ENCODE assay signal across 12 mouse cellular contexts in the genomic region with DNA sequence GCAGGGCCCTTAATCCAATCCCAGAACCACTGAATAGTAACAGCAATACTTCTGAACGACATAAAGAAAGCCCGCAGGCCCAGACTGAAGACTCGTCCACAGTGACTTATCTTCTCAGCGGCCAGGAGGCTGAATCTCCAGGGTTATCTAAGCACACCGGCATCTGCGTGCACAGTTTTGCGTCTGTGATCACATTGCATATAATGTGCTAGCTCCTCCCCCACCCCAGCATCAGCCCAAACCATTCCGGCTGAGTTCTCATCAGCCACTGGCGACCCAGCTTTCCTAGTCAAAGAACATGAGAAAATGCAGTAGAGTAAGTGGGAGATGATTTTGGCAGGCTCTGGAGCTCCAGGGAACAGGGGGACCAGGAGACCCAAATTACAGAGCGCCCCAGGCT. TPM values are rescaled to one million over a fixed set of nuclear protein-coding genes. Genes with fewer than 3 reads are reported as not detected.
DNase-seq lines count a peak whose midpoint lies in the region; ATAC-seq and TF ChIP-seq lines count a peak whose summit lies in the region.
"Had no signal": no experiment of that assay in that cellular context is flagged by ENCODE, and none has a peak within 500 bp of the region (broad histone marks: within the 10 kb centered on the region; RNA-seq: fewer than 3 reads in every experiment).

No protein-coding gene starts in this region.

- WGBS in hindbrain, embryonic 11.5 days: 67% methylated on average over 10 of the region's 10 CpGs
- 68% methylated on average over 10 of the region's 10 CpGs for WGBS in hindbrain, embryonic 16.5 days
- 66% methylated on average over 10 of the region's 10 CpGs for WGBS in neural tube, embryonic 12.5 days
- 20% methylated on average over 10 of the region's 10 CpGs for WGBS in liver, embryonic 14.5 days (ENCODE audit: insufficient replicate concordance)

- intact Hi-C loops in gastrocnemius, postnatal 14 days (cut with DNase I; ENCODE audit: low total_unique reads): no loop called here

- no peaks in the 10 kb centered on the region for H3K36me3 ChIP-seq in hindbrain, embryonic 11.5 days (ENCODE audit: control insufficient read depth, insufficient read depth, low read length)
- H3K36me3 ChIP-seq in hindbrain, embryonic 16.5 days (ENCODE audit: control insufficient read depth, insufficient read depth, low read length): no peaks in the 10 kb centered on the region
- H3K36me3 ChIP-seq in neural tube, embryonic 12.5 days: no peaks in the 10 kb centered on the region
- H3K36me3 ChIP-seq in liver, embryonic 14.5 days (replicated peaks; ENCODE audit: control insufficient read depth, insufficient read depth, low read depth): no peaks in the 10 kb centered on the region
- H3K36me3 ChIP-seq: limb, embryonic 12.5 days had no signal

- no peak for TF ChIP-seq EP300 in liver, embryonic 14.5 days (IDR thresholded peaks at IDR 0.05; ENCODE audit: low read depth)

- no peak for TF ChIP-seq CTCF in liver, embryonic 14.5 days (IDR thresholded peaks at IDR 0.05; ENCODE audit: low read depth)

- DNase-seq in hindbrain, embryonic 11.5 days (ENCODE audit: low spot score): no peak
- DNase-seq in neural tube, embryonic 10.5 days (ENCODE audit: extremely low spot score, low spot score): no peak
- DNase-seq in liver, embryonic 14.5 days (ENCODE audit: low read depth in 3 of 3, low spot score in 3 of 3): no peak
- no peak for DNase-seq in gastrocnemius, postnatal 14 days
- no peak for DNase-seq in urinary bladder, postnatal 36 days (ENCODE audit: low spot score in 2 of 2)
- DNase-seq: gastrocnemius, adult 2 months; heart, postnatal 36 days; kidney, adult 18-20 months; thymus, adult 2 months had no signal

- no peak overlapping the region for H3K4me3 ChIP-seq in hindbrain, embryonic 11.5 days (ENCODE audit: low read depth, low read length)
- H3K4me3 ChIP-seq in hindbrain, embryonic 16.5 days (ENCODE audit: low read length): no peak overlapping the region
- H3K4me3 ChIP-seq in neural tube, embryonic 12.5 days: no peak overlapping the region
- no peak overlapping the region for H3K4me3 ChIP-seq in liver, embryonic 14.5 days (ENCODE audit: insufficient read depth in 1 of 2, low read depth in 2 of 2, low read length in 2 of 2)
- H3K4me3 ChIP-seq: gastrocnemius, adult 2 months; limb, embryonic 12.5 days had no signal

- ATAC-seq in hindbrain, embryonic 11.5 days (ENCODE audit: low FRiP score): no peak
- no peak for ATAC-seq in hindbrain, embryonic 16.5 days
- no peak for ATAC-seq in neural tube, embryonic 12.5 days (ENCODE audit: low FRiP score, low read depth)
- ATAC-seq in liver, embryonic 14.5 days (ENCODE audit: insufficient read depth): peak; percentile 26; the same call in 1 of the 2 replicates

- no peaks in the 10 kb centered on the region for H3K9me3 ChIP-seq in hindbrain, embryonic 11.5 days (ENCODE audit: control insufficient read depth, low read length)
- no peaks in the 10 kb centered on the region for H3K9me3 ChIP-seq in hindbrain, embryonic 16.5 days (ENCODE audit: control insufficient read depth, low read length)
- H3K9me3 ChIP-seq in neural tube, embryonic 12.5 days: no peaks in the 10 kb centered on the region
- H3K9me3 ChIP-seq in liver, embryonic 14.5 days (ENCODE audit: control insufficient read depth, low read length): no peaks in the 10 kb centered on the region
- H3K9me3 ChIP-seq: limb, embryonic 12.5 days had no signal

- no peaks in the 10 kb centered on the region for H3K27me3 ChIP-seq in hindbrain, embryonic 11.5 days (ENCODE audit: control insufficient read depth, insufficient read depth, low read length)
- H3K27me3 ChIP-seq in hindbrain, embryonic 16.5 days (replicated peaks; ENCODE audit: control insufficient read depth, insufficient read depth, low read length): no peaks in the 10 kb centered on the region
- H3K27me3 ChIP-seq in neural tube, embryonic 12.5 days (replicated peaks): no peaks in the 10 kb centered on the region
- H3K27me3 ChIP-seq in liver, embryonic 14.5 days (ENCODE audit: control insufficient read depth, insufficient read depth, low read length): no peaks in the 10 kb centered on the region
- H3K27me3 ChIP-seq: limb, embryonic 12.5 days had no signal

- H3K9ac ChIP-seq in hindbrain, embryonic 11.5 days (ENCODE audit: low read depth, low read length): no peak overlapping the region
- no peak overlapping the region for H3K9ac ChIP-seq in hindbrain, embryonic 16.5 days (ENCODE audit: low read depth, low read length)
- no peak overlapping the region for H3K9ac ChIP-seq in neural tube, embryonic 12.5 days
- no peak overlapping the region for H3K9ac ChIP-seq in liver, embryonic 14.5 days (replicated peaks)
- H3K9ac ChIP-seq: limb, embryonic 12.5 days had no signal

- H3K4me1 ChIP-seq in hindbrain, embryonic 11.5 days (replicated peaks; ENCODE audit: control insufficient read depth, insufficient read depth, low read length): peaks cover 49% of the 10 kb centered on the region
- H3K4me1 ChIP-seq in hindbrain, embryonic 16.5 days (ENCODE audit: control insufficient read depth, insufficient read depth, low read depth, low read length): peaks cover 49% of the 10 kb centered on the region
- peaks cover 71% of the 10 kb centered on the region for H3K4me1 ChIP-seq in neural tube, embryonic 12.5 days
- H3K4me1 ChIP-seq in liver, embryonic 14.5 days (replicated peaks; ENCODE audit: control insufficient read depth in 2 of 2, insufficient read depth in 2 of 2, low read length in 1 of 2): peaks cover 4 to 62% of the 10 kb centered on the region in 2 experiments

- H3K4me2 ChIP-seq in hindbrain, embryonic 11.5 days (replicated peaks; ENCODE audit: low read depth, low read length): no peak overlapping the region; the same call in 1 of the 2 replicates
- H3K4me2 ChIP-seq in hindbrain, embryonic 16.5 days (ENCODE audit: low read length): no peak overlapping the region
- peak overlapping the region; percentile 12; the same call in 1 of the 2 replicates for H3K4me2 ChIP-seq in neural tube, embryonic 12.5 days (replicated peaks)
- no peak overlapping the region for H3K4me2 ChIP-seq in liver, embryonic 14.5 days (ENCODE audit: low read depth)
- H3K4me2 ChIP-seq: limb, embryonic 12.5 days had no signal

- H3K27ac ChIP-seq in hindbrain, embryonic 11.5 days (ENCODE audit: low read depth, low read length): peak overlapping the region; percentile 36; the same call in 1 of the 2 replicates
- no peak overlapping the region; the same call in 1 of the 2 replicates for H3K27ac ChIP-seq in hindbrain, embryonic 16.5 days (ENCODE audit: low read depth, low read length)
- 0 out of 2 replicates have a peak overlapping the region, but pooled peaks have one; percentile 20 for H3K27ac ChIP-seq in neural tube, embryonic 12.5 days
- H3K27ac ChIP-seq in liver, embryonic 14.5 days: no peak overlapping the region
- H3K27ac ChIP-seq: gastrocnemius, adult 2 months had no signal

RNA-seq across cellular contexts. Expression of gene Cotl1, which starts 11.3 kb away (rescaled TPM):
- 458 and 496 TPM in 2 replicates for polyA plus RNA-seq in hindbrain, embryonic 11.5 days (2014; fragmentation: Nextera tagmentation; extraction: Ambion mirVana)
- polyA plus RNA-seq in hindbrain, embryonic 16.5 days (2015; fragmentation: Nextera tagmentation; extraction: Ambion mirVana): 112 and 127 TPM in 2 replicates
- 219 and 263 TPM in 2 replicates for polyA plus RNA-seq in neural tube, embryonic 12.5 days (2016; fragmentation: Nextera tagmentation; extraction: Ambion mirVana)
- polyA plus RNA-seq in liver, embryonic 14.5 days (2012; rRNA removed): 57.0 and 59.6 TPM in 2 replicates
- 77.7 and 88.7 TPM in 2 replicates for polyA plus RNA-seq in liver, embryonic 14.5 days (2014; fragmentation: Nextera tagmentation; extraction: Ambion mirVana)
- total RNA-seq in gastrocnemius, postnatal 14 days (2021): 10 to 100 TPM; 18.3 to 24.5 TPM

RNA-seq across cellular contexts. Expression of gene Klhl36, which starts 33.1 kb away (rescaled TPM):
- 9.2 and 9.3 TPM in 2 replicates for polyA plus RNA-seq in hindbrain, embryonic 11.5 days (2014; fragmentation: Nextera tagmentation; extraction: Ambion mirVana)
- polyA plus RNA-seq in hindbrain, embryonic 16.5 days (2015; fragmentation: Nextera tagmentation; extraction: Ambion mirVana): 20.3 and 20.5 TPM in 2 replicates
- polyA plus RNA-seq in neural tube, embryonic 12.5 days (2016; fragmentation: Nextera tagmentation; extraction: Ambion mirVana): 10.8 and 10.9 TPM in 2 replicates
- polyA plus RNA-seq in liver, embryonic 14.5 days (2012; rRNA removed): 2.5 TPM in 2 replicates
- 2.7 and 3.3 TPM in 2 replicates for polyA plus RNA-seq in liver, embryonic 14.5 days (2014; fragmentation: Nextera tagmentation; extraction: Ambion mirVana)
- total RNA-seq in gastrocnemius, postnatal 14 days (2021): 1 to 10 TPM; 2.2 to 2.7 TPM

RNA-seq across cellular contexts. Expression of gene Tldc1, which starts 50.8 kb away (rescaled TPM):
- 7.8 and 8.5 TPM in 2 replicates for polyA plus RNA-seq in hindbrain, embryonic 11.5 days (2014; fragmentation: Nextera tagmentation; extraction: Ambion mirVana)
- polyA plus RNA-seq in hindbrain, embryonic 16.5 days (2015; fragmentation: Nextera tagmentation; extraction: Ambion mirVana): 11.4 and 13.4 TPM in 2 replicates
- 11.6 and 12.1 TPM in 2 replicates for polyA plus RNA-seq in neural tube, embryonic 12.5 days (2016; fragmentation: Nextera tagmentation; extraction: Ambion mirVana)
- 2.7 and 2.8 TPM in 2 replicates for polyA plus RNA-seq in liver, embryonic 14.5 days (2012; rRNA removed)
- 1.3 and 2.0 TPM in 2 replicates for polyA plus RNA-seq in liver, embryonic 14.5 days (2014; fragmentation: Nextera tagmentation; extraction: Ambion mirVana)
- total RNA-seq in gastrocnemius, postnatal 14 days (2021): 1 to 10 TPM; 4.1 to 4.3 TPM

Comparison
In these comparisons a context has a peak if more than half of its experiments do, and no peak if none do; other contexts are left out.
1. H3K27ac ChIP-seq: peak in hindbrain, embryonic 11.5 days (single experiment) and neural tube, embryonic 12.5 days (single experiment); none in hindbrain, embryonic 16.5 days (single experiment) and liver, embryonic 14.5 days (single experiment).